Mouse (Mus musculus): Measurements from ENCODE around the gene Adcy5. TPM values are rescaled to one million over a fixed set of nuclear protein-coding genes. Genes with fewer than 3 reads are reported as not detected.

Gene Adcy5
- total RNA-seq, 2 experiments from 2014 or later = 81.7 to 99.9 TPM

- no peak for DNase-seq (ENCODE audit: extremely low spot score in 1 of 2, low spot score in 2 of 2)
- intact Hi-C loops (cut with DNase I) = no loop called here
Measured at GRCm38 (mm10) chr16:35193357-35193756, 38.7 kb downstream of the Adcy5 start.

GRCm38 (mm10) chr16:35199721-35200431, 45.2 kb downstream of the Adcy5 start:
- DNase-seq (ENCODE audit: extremely low spot score in 1 of 2, low spot score in 2 of 2) = peak in 1 of 2 experiments; percentile 67
- intact Hi-C loops (cut with DNase I) = no loop called here

- DNase-seq (ENCODE audit: extremely low spot score in 1 of 2, low spot score in 2 of 2) = no peak
- intact Hi-C loops (cut with DNase I) = no loop called here
Measured at GRCm38 (mm10) chr16:35200432-35201142, 45.9 kb downstream of the Adcy5 start.

GRCm38 (mm10) chr16:35201281-35201680, 46.6 kb downstream of the Adcy5 start:
- no peak for DNase-seq (ENCODE audit: extremely low spot score in 1 of 2, low spot score in 2 of 2)
- intact Hi-C loops (cut with DNase I) = no loop called here

GRCm38 (mm10) chr16:35203511-35203910, 48.8 kb downstream of the Adcy5 start:
- intact Hi-C loops (cut with DNase I) = no loop called here
- DNase-seq (ENCODE audit: extremely low spot score in 1 of 2, low spot score in 2 of 2) = no peak

GRCm38 (mm10) chr16:35205681-35206080, 51.0 kb downstream of the Adcy5 start:
- no peak for DNase-seq (ENCODE audit: extremely low spot score in 1 of 2, low spot score in 2 of 2)

GRCm38 (mm10) chr16:35206426-35206825, 51.7 kb downstream of the Adcy5 start:
- no peak for DNase-seq (ENCODE audit: extremely low spot score in 1 of 2, low spot score in 2 of 2)
- intact Hi-C loops (cut with DNase I) = no loop called here

More at GRCm38 (mm10) chr16:35205681-35206080, 51.0 kb downstream of the Adcy5 start:
- intact Hi-C loops (cut with DNase I) = no loop called here

- DNase-seq (ENCODE audit: extremely low spot score in 1 of 2, low spot score in 2 of 2) = no peak
- intact Hi-C loops (cut with DNase I) = no loop called here
Measured at GRCm38 (mm10) chr16:35208796-35209195, 54.1 kb downstream of the Adcy5 start.

GRCm38 (mm10) chr16:35209753-35210152, 55.1 kb downstream of the Adcy5 start:
- DNase-seq (ENCODE audit: extremely low spot score in 1 of 2, low spot score in 2 of 2) = no peak
- intact Hi-C loops (cut with DNase I) = no loop called here

GRCm38 (mm10) chr16:35215047-35215446, 60.4 kb downstream of the Adcy5 start:
- intact Hi-C loops (cut with DNase I) = no loop called here
- no peak for DNase-seq (ENCODE audit: extremely low spot score in 1 of 2, low spot score in 2 of 2)

- DNase-seq (ENCODE audit: extremely low spot score in 1 of 2, low spot score in 2 of 2) = peak in 1 of 2 experiments; percentile 69
- intact Hi-C loops (cut with DNase I) = no loop called here
Measured at GRCm38 (mm10) chr16:35215498-35215897, 60.8 kb downstream of the Adcy5 start.

GRCm38 (mm10) chr16:35216826-35217491, 62.3 kb downstream of the Adcy5 start:
- DNase-seq (ENCODE audit: extremely low spot score in 1 of 2, low spot score in 2 of 2) = no peak
- intact Hi-C loops (cut with DNase I) = no loop called here

GRCm38 (mm10) chr16:35220412-35220811, 65.7 kb downstream of the Adcy5 start:
- no peak for DNase-seq (ENCODE audit: extremely low spot score in 1 of 2, low spot score in 2 of 2)
- intact Hi-C loops (cut with DNase I) = no loop called here

- DNase-seq (ENCODE audit: extremely low spot score in 1 of 2, low spot score in 2 of 2) = no peak
- intact Hi-C loops (cut with DNase I) = no loop called here
Measured at GRCm38 (mm10) chr16:35221581-35221980, 66.9 kb downstream of the Adcy5 start.

GRCm38 (mm10) chr16:35223930-35224329, 69.3 kb downstream of the Adcy5 start:
- intact Hi-C loops (cut with DNase I) = no loop called here

GRCm38 (mm10) chr16:35224716-35225115, 70.0 kb downstream of the Adcy5 start:
- DNase-seq (ENCODE audit: extremely low spot score in 1 of 2, low spot score in 2 of 2) = no peak
- intact Hi-C loops (cut with DNase I) = no loop called here

More at GRCm38 (mm10) chr16:35223930-35224329, 69.3 kb downstream of the Adcy5 start:
- DNase-seq (ENCODE audit: extremely low spot score in 1 of 2, low spot score in 2 of 2) = no peak

- peak in 1 of 2 experiments; percentile 51 for DNase-seq (ENCODE audit: extremely low spot score in 1 of 2, low spot score in 2 of 2)
- intact Hi-C loops (cut with DNase I) = no loop called here
Measured at GRCm38 (mm10) chr16:35229582-35229981, 74.9 kb downstream of the Adcy5 start.

- intact Hi-C loops (cut with DNase I) = no loop called here
Measured at GRCm38 (mm10) chr16:35232153-35232750, 77.6 kb downstream of the Adcy5 start.

GRCm38 (mm10) chr16:35233329-35233728, 78.7 kb downstream of the Adcy5 start:
- no peak for DNase-seq (ENCODE audit: extremely low spot score in 1 of 2, low spot score in 2 of 2)
- intact Hi-C loops (cut with DNase I) = no loop called here

More at GRCm38 (mm10) chr16:35232153-35232750, 77.6 kb downstream of the Adcy5 start:
- no peak for DNase-seq (ENCODE audit: extremely low spot score in 1 of 2, low spot score in 2 of 2)
